Mouse (Mus musculus): ENCODE measurements at regions not wholly inside any gene's neighbourhood (a gene's known extent, or its start where the extent isn't known, plus 50 kb on each side); places are given as distances from the start of the nearest gene placed in this dataset.

DNA sequence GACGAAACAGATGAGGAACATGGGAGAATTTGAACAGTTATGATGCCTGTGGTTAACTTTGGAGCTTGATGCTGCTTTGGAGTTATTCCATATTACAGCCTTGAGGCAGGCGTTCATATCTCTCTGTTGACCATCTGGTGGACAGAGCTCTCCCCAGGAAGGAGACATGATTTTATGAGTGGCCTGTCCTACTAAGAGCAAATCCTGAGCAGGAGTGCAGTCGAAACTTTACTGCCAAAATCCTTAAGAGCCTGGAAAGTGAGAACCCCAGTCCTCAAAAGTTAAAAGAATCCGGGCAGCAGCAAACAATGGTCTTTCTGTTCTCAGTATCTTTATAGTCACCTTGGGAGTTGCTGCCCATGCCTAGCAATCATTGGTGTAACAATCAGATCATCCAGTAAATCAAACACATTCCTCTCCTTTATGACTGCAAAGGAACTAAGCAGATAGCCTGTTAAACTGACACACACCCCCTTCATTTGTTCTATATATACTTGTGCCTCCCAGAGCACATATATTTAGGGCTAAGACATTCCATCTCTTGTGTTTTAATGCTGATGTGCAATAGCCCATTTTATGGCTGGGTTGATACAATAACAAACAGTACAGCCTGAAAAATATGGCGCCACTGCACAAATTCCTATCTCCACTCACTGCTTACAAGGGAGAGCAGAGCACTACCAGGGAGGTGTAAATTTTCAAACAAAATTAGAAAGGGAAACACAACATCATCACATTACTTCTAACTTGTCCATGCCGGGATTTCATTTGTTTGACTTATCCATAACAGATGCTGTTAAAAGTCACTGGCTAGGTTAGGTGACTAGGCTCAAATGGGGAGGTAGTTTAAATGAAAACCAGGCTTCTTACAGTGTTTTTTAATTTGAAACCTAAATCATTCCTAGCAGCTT lies 312.5 kb upstream of the Gm11146 start:
- 82% methylated on average over 6 of the region's 6 CpGs for WGBS
- H3K27ac ChIP-seq (ENCODE audit: low read length), result no peak overlapping the region
- ATAC-seq, result no peak
- no peaks in the 10 kb centered on the region for H3K9me3 ChIP-seq (replicated peaks; ENCODE audit: control insufficient read depth, low read length, poor library complexity, severe bottlenecking)
- no peak overlapping the region for H3K9ac ChIP-seq (ENCODE audit: low read depth, low read length)
- no peak overlapping the region for H3K4me3 ChIP-seq (ENCODE audit: low read depth, low read length)
- H3K36me3 ChIP-seq (ENCODE audit: control insufficient read depth, insufficient read depth, low read length), result no peaks in the 10 kb centered on the region
- H3K27me3 ChIP-seq (ENCODE audit: control insufficient read depth, insufficient read depth, low read depth, low read length), result no peaks in the 10 kb centered on the region
- no peaks in the 10 kb centered on the region for H3K4me1 ChIP-seq (ENCODE audit: control insufficient read depth, insufficient read depth, low read length)
- H3K4me2 ChIP-seq (ENCODE audit: low read length), result no peak overlapping the region

DNA sequence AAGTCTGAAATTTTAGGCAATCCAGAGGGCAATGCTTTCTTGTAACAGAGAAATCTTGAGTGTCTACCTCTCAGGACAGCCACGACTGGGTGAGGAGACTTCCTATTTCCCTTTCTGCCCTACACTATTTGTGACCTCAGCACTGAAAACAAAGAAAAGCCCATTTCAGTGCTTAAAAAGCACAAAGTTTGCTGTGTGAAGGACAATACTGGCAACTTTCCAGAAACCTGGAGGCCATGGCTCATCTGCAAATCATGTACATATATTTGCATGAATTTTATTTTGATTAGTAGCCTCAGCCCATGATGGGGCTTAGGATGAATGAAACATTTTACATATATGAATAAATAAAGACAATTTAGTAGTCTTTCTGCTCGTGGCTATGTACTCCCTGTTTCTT lies 292.4 kb upstream of the Gm11146 start:
- Histone ChIP-seq H3K4me2 (ENCODE audit: low read length) (no peak overlapping the region), H3K27me3 (ENCODE audit: control insufficient read depth, insufficient read depth, low read depth, low read length) (no peaks in the 10 kb centered on the region), H3K4me3 (ENCODE audit: low read depth, low read length) (no peak overlapping the region), H3K36me3 (ENCODE audit: control insufficient read depth, insufficient read depth, low read length) (no peaks in the 10 kb centered on the region), H3K27ac (ENCODE audit: low read length) (peak overlapping the region; percentile 79), H3K4me1 (ENCODE audit: control insufficient read depth, insufficient read depth, low read length) (peaks cover 8% of the 10 kb centered on the region), H3K9ac (ENCODE audit: low read depth, low read length) (no peak overlapping the region), H3K9me3 (replicated peaks; ENCODE audit: control insufficient read depth, low read length, poor library complexity, severe bottlenecking) (no peaks in the 10 kb centered on the region)
- peak; percentile 77; the same call in 1 of the 2 replicates for ATAC-seq
- 17% methylated on average over 2 of the region's 2 CpGs for WGBS

DNA sequence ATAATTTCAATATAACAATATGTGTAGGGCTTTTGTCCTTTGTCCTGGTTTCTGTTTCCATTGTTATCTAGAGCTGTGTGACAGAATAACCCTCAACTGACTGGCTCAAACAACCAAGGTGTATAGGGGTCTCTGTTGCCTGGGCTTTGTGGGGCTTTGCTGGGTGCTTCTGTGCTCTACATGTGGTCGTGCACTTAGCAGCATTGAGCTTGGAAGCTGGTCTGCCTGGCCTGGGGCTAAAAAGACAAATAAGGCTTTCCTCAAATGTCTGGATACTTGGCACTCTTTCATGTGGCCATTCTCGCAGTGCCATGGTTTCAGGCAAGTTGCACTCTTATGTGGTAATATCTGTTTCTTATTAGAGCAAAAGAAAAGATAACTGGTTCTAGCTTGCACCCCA lies 291.8 kb upstream of the Gm11146 start:
- peak; percentile 87 for ATAC-seq

DNA sequence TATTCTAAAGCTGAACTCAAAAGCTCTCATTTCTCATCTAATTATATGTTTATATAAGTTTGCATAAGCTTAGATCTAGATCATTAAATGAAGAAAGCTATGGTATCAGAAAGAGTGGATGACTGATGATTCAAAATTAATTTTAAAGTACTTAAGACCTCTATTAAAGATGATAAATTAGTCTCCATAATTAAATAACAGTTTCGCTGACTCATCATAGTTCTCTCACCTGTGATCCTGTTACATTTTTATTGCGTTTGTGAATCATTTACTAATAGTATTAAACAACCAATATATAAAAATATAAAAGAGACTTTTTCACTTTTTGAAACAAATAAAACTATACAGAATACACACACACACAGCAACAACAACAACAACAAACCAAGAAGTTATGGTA lies 290.8 kb upstream of the Gm11146 start:
- Histone ChIP-seq H3K36me3 (ENCODE audit: control insufficient read depth, insufficient read depth, low read length) (no peaks in the 10 kb centered on the region), H3K27me3 (ENCODE audit: control insufficient read depth, insufficient read depth, low read depth, low read length) (no peaks in the 10 kb centered on the region), H3K4me3 (ENCODE audit: low read depth, low read length) (no peak overlapping the region), H3K9ac (ENCODE audit: low read depth, low read length) (no peak overlapping the region), H3K4me1 (ENCODE audit: control insufficient read depth, insufficient read depth, low read length) (peaks cover 8% of the 10 kb centered on the region), H3K9me3 (replicated peaks; ENCODE audit: control insufficient read depth, low read length, poor library complexity, severe bottlenecking) (no peaks in the 10 kb centered on the region), H3K4me2 (ENCODE audit: low read length) (no peak overlapping the region), H3K27ac (ENCODE audit: low read length) (no peak overlapping the region)
- 86% methylated on average over 2 of the region's 2 CpGs for WGBS
- no peak for ATAC-seq

More for the DNA sequence above, 291.8 kb upstream of the Gm11146 start:
- no peaks in the 10 kb centered on the region for H3K36me3 ChIP-seq (ENCODE audit: control insufficient read depth, insufficient read depth, low read length)
- H3K4me1 ChIP-seq (ENCODE audit: control insufficient read depth, insufficient read depth, low read length), result peaks cover 8% of the 10 kb centered on the region
- H3K27me3 ChIP-seq (ENCODE audit: control insufficient read depth, insufficient read depth, low read depth, low read length), result no peaks in the 10 kb centered on the region
- no peak overlapping the region for H3K4me3 ChIP-seq (ENCODE audit: low read depth, low read length)
- no peak overlapping the region for H3K9ac ChIP-seq (ENCODE audit: low read depth, low read length)
- H3K9me3 ChIP-seq (replicated peaks; ENCODE audit: control insufficient read depth, low read length, poor library complexity, severe bottlenecking), result no peaks in the 10 kb centered on the region
- 27% methylated on average over 2 of the region's 2 CpGs for WGBS
- peak overlapping the region; percentile 79 for H3K27ac ChIP-seq (ENCODE audit: low read length)
- no peak overlapping the region for H3K4me2 ChIP-seq (ENCODE audit: low read length)

DNA sequence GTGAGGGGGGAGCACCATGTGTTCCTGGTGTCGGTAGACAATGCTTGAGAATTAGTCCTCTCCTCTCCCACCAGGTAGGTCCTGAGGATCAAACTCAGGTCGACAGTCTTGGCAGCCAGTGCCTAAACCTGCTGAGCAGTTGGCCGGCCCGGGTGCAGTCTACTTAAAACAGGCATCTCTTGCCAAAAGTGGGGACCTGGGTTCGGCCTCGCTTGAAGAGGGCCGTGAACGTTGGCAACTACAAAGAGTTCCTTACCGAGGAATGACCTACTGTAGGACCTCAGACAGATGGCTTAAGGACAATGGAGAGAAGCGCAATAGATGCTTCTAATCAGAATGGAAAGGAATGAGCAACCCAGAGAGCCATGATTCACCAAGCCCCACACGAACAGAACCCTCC lies 287.5 kb upstream of the Gm11146 start:
- H3K9ac ChIP-seq (ENCODE audit: low read depth, low read length), result no peak overlapping the region
- no peaks in the 10 kb centered on the region for H3K27me3 ChIP-seq (ENCODE audit: control insufficient read depth, insufficient read depth, low read depth, low read length)
- H3K9me3 ChIP-seq (replicated peaks; ENCODE audit: control insufficient read depth, low read length, poor library complexity, severe bottlenecking), result no peaks in the 10 kb centered on the region
- no peak for ATAC-seq
- H3K4me1 ChIP-seq (ENCODE audit: control insufficient read depth, insufficient read depth, low read length), result peaks cover 17% of the 10 kb centered on the region
- H3K4me2 ChIP-seq (ENCODE audit: low read length), result no peak overlapping the region
- H3K36me3 ChIP-seq (ENCODE audit: control insufficient read depth, insufficient read depth, low read length), result no peaks in the 10 kb centered on the region
- no peak overlapping the region for H3K4me3 ChIP-seq (ENCODE audit: low read depth, low read length)
- 87% methylated on average over 11 of the region's 11 CpGs for WGBS
- no peak overlapping the region for H3K27ac ChIP-seq (ENCODE audit: low read length)

DNA sequence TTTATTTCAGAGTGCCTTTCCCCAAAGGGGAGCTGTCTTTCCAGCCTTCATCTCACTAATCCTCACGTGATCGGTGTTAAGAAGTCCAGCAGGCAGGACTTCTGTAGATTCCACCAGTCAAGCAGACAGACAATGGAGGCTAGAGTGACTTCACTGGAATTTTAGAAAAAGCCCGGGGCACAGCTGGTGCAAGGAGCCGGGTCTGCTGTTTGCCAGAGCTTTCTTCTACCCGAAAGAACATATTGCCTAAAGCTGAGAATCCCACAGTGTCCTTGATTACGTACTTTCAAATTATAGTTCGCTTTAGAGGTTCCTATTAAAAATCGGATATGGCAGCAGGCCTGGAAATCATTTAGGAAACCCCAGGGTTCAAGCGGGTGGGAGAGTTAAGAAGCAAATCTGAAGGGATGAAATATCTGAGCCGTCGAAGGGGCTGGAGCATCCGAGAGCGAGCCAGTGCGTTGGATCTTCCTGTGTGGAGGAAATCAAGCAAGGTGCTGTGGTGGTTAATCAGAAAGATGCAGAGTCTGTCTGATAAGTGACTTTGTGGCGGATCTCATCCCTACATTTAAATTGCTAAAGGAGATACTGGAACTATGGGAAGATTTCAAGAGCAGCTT lies 283.3 kb upstream of the Gm11146 start:
- H3K9me3 ChIP-seq (replicated peaks; ENCODE audit: control insufficient read depth, low read length, poor library complexity, severe bottlenecking), result no peaks in the 10 kb centered on the region
- H3K4me1 ChIP-seq (ENCODE audit: control insufficient read depth, insufficient read depth, low read length), result peaks cover 10% of the 10 kb centered on the region
- H3K4me3 ChIP-seq (ENCODE audit: low read depth, low read length), result peak overlapping the region; percentile 11; the same call in 1 of the 2 replicates
- WGBS, result 20% methylated on average over 15 of the region's 15 CpGs
- peak; percentile 91 for ATAC-seq
- no peaks in the 10 kb centered on the region for H3K36me3 ChIP-seq (ENCODE audit: control insufficient read depth, insufficient read depth, low read length)
- no peaks in the 10 kb centered on the region for H3K27me3 ChIP-seq (ENCODE audit: control insufficient read depth, insufficient read depth, low read depth, low read length)
- H3K4me2 ChIP-seq (ENCODE audit: low read length), result peak overlapping the region; percentile 46
- H3K9ac ChIP-seq (ENCODE audit: low read depth, low read length), result 0 out of 2 replicates have a peak overlapping the region, but pooled peaks have one; percentile 11
- H3K27ac ChIP-seq (ENCODE audit: low read length), result peak overlapping the region; percentile 67

DNA sequence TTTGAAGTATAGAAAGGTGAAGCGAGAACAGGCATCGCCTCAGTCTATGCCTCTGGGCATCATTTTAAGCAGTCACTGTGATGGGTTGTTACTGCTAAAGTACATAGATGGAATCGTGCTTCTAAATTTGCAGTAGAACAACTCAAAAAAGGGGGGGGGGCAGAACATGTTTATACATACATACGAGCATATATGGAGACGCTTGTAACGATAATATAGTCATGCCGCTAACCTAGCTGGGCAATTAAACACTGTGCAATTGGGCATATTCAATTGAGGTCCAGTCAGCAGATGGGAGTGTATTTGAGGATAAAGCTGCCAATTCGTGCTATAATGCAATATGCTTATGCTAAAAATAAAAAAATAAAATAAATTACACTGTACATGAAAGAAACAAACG lies 282.6 kb upstream of the Gm11146 start:
- H3K27ac ChIP-seq (ENCODE audit: low read length), result peak overlapping the region; percentile 59
- WGBS, result 46% methylated on average over 9 of the region's 9 CpGs

DNA sequence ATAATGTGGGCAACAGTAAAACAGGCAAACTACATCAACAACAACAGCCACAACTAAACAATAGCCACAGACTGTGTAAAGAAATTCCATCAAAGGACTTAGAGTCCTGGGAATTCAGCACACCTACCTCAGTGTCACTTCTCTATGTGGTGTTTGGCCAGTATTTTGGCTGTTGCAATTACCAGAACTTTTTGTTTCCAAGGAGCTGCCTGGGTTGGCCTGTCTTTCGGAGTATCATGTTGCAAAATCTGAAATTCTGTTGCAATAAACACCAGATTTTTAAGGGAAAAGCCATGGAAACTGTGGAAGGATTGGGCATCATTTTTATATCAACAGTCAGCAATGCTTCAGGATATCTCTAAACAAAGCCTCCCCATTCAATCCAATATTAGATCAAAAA lies 275.1 kb upstream of the Gm11146 start:
- no peak overlapping the region for H3K4me3 ChIP-seq (ENCODE audit: low read depth, low read length)
- H3K9ac ChIP-seq (ENCODE audit: low read depth, low read length), result no peak overlapping the region
- no peaks in the 10 kb centered on the region for H3K4me1 ChIP-seq (ENCODE audit: control insufficient read depth, insufficient read depth, low read length)
- WGBS, result 86% methylated on average over 1 of the region's 1 CpGs
- no peaks in the 10 kb centered on the region for H3K27me3 ChIP-seq (ENCODE audit: control insufficient read depth, insufficient read depth, low read depth, low read length)
- no peaks in the 10 kb centered on the region for H3K9me3 ChIP-seq (replicated peaks; ENCODE audit: control insufficient read depth, low read length, poor library complexity, severe bottlenecking)
- H3K36me3 ChIP-seq (ENCODE audit: control insufficient read depth, insufficient read depth, low read length), result no peaks in the 10 kb centered on the region
- ATAC-seq, result no peak
- H3K4me2 ChIP-seq (ENCODE audit: low read length), result no peak overlapping the region
- no peak overlapping the region for H3K27ac ChIP-seq (ENCODE audit: low read length)

More for the DNA sequence above, 282.6 kb upstream of the Gm11146 start:
- Histone ChIP-seq H3K36me3 (ENCODE audit: control insufficient read depth, insufficient read depth, low read length) (no peaks in the 10 kb centered on the region), H3K4me1 (ENCODE audit: control insufficient read depth, insufficient read depth, low read length) (peaks cover 10% of the 10 kb centered on the region), H3K9ac (ENCODE audit: low read depth, low read length) (no peak overlapping the region), H3K4me3 (ENCODE audit: low read depth, low read length) (no peak overlapping the region), H3K27me3 (ENCODE audit: control insufficient read depth, insufficient read depth, low read depth, low read length) (no peaks in the 10 kb centered on the region), H3K9me3 (replicated peaks; ENCODE audit: control insufficient read depth, low read length, poor library complexity, severe bottlenecking) (no peaks in the 10 kb centered on the region), H3K4me2 (ENCODE audit: low read length) (no peak overlapping the region)
- peak; percentile 20; the same call in 1 of the 2 replicates for ATAC-seq

DNA sequence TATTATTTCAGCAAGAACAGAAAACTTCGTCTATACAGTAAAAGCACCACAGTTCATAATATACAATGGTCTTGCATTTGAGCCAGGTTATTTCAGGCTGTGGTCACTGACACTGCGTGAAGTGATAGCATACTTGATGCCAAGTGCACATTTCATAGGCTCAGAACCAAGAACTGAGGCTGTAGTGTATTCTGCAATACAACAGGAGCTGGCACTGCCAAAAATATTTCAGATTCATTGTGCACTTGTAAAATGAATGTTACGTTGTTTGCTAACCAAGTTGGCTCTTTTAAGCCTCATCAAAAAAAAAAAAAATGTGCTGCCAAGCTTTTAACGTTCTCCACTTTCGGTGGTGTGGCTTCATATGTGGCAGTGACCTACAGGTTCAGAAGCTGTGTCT lies 261.4 kb upstream of the Gm11146 start:
- WGBS, result 85% methylated on average over 5 of the region's 5 CpGs
- H3K4me3 ChIP-seq (ENCODE audit: low read depth, low read length), result no peak overlapping the region
- H3K9me3 ChIP-seq (replicated peaks; ENCODE audit: control insufficient read depth, low read length, poor library complexity, severe bottlenecking), result no peaks in the 10 kb centered on the region
- H3K4me2 ChIP-seq (ENCODE audit: low read length), result no peak overlapping the region
- no peaks in the 10 kb centered on the region for H3K27me3 ChIP-seq (ENCODE audit: control insufficient read depth, insufficient read depth, low read depth, low read length)
- no peak for ATAC-seq
- no peak overlapping the region for H3K27ac ChIP-seq (ENCODE audit: low read length)
- no peaks in the 10 kb centered on the region for H3K4me1 ChIP-seq (ENCODE audit: control insufficient read depth, insufficient read depth, low read length)
- no peaks in the 10 kb centered on the region for H3K36me3 ChIP-seq (ENCODE audit: control insufficient read depth, insufficient read depth, low read length)
- no peak overlapping the region for H3K9ac ChIP-seq (ENCODE audit: low read depth, low read length)
